Mouse (Mus musculus): ENCODE measurements at regions not wholly inside any gene's neighbourhood (a gene's known extent, or its start where the extent isn't known, plus 50 kb on each side); places are given as distances from the start of the nearest gene placed in this dataset.
"Not testable (repeated sequence)": the region's sequence is repeated elsewhere in the genome, so short reads cannot be mapped to it uniquely, and the experiment has no call there.

- ATAC-seq (ENCODE audit: insufficient number of reproducible peaks, insufficient read depth, low FRiP score, low read depth); H3K4me2 ChIP-seq (ENCODE audit: low read length); H3K27ac ChIP-seq (replicated peaks in 1 of 2; ENCODE audit: control insufficient read depth in 1 of 2, insufficient read depth in 1 of 2, low read depth in 2 of 2, low read length in 2 of 2); H3K4me3 ChIP-seq (ENCODE audit: control insufficient read depth in 1 of 2, insufficient read depth in 1 of 2, low read depth in 1 of 2, low read length in 2 of 2); H3K27me3 ChIP-seq (ENCODE audit: control insufficient read depth, insufficient read depth, low read length); H3K4me1 ChIP-seq (ENCODE audit: control insufficient read depth in 2 of 2, insufficient read depth in 2 of 2, low read length in 2 of 2); H3K36me3 ChIP-seq (ENCODE audit: control insufficient read depth, insufficient read depth, low read length); H3K9ac ChIP-seq (ENCODE audit: low read length); H3K9me3 ChIP-seq (ENCODE audit: control insufficient read depth, low read length): not testable (repeated sequence)
- WGBS = no CpG with 5 or more reads among the region's 4 CpGs
These were observed 77.8 kb downstream of the BC107364 start for GRCm38 (mm10) chr3:96374343-96374624.

GRCm38 (mm10) chr3:96373600-96374342 lies 78.3 kb downstream of the BC107364 start:
- not testable (repeated sequence) for H3K9ac ChIP-seq (ENCODE audit: low read length); H3K4me2 ChIP-seq (ENCODE audit: low read length); H3K4me3 ChIP-seq (ENCODE audit: control insufficient read depth in 1 of 2, insufficient read depth in 1 of 2, low read depth in 1 of 2, low read length in 2 of 2); H3K27ac ChIP-seq (replicated peaks in 1 of 2; ENCODE audit: control insufficient read depth in 1 of 2, insufficient read depth in 1 of 2, low read depth in 2 of 2, low read length in 2 of 2); ATAC-seq (ENCODE audit: insufficient number of reproducible peaks, insufficient read depth, low FRiP score, low read depth); H3K27me3 ChIP-seq (ENCODE audit: control insufficient read depth, insufficient read depth, low read length); H3K36me3 ChIP-seq (ENCODE audit: control insufficient read depth, insufficient read depth, low read length); H3K4me1 ChIP-seq (ENCODE audit: control insufficient read depth in 2 of 2, insufficient read depth in 2 of 2, low read length in 2 of 2); H3K9me3 ChIP-seq (ENCODE audit: control insufficient read depth, low read length)
- 0% methylated on average over 1 of the region's 43 CpGs for WGBS

- WGBS = 37% methylated on average over 10 of the region's 10 CpGs
- H3K36me3 ChIP-seq (ENCODE audit: control insufficient read depth, insufficient read depth, low read length); H3K9ac ChIP-seq (ENCODE audit: low read length); H3K4me2 ChIP-seq (ENCODE audit: low read length); H3K27ac ChIP-seq (replicated peaks in 1 of 2; ENCODE audit: control insufficient read depth in 1 of 2, insufficient read depth in 1 of 2, low read depth in 2 of 2, low read length in 2 of 2); H3K9me3 ChIP-seq (ENCODE audit: control insufficient read depth, low read length); H3K4me1 ChIP-seq (ENCODE audit: control insufficient read depth in 2 of 2, insufficient read depth in 2 of 2, low read length in 2 of 2); H3K4me3 ChIP-seq (ENCODE audit: control insufficient read depth in 1 of 2, insufficient read depth in 1 of 2, low read depth in 1 of 2, low read length in 2 of 2); ATAC-seq (ENCODE audit: insufficient number of reproducible peaks, insufficient read depth, low FRiP score, low read depth): not testable (repeated sequence)
- peaks cover 18% of the 10 kb centered on the region for H3K27me3 ChIP-seq (ENCODE audit: control insufficient read depth, insufficient read depth, low read length)
These were observed 68.8 kb upstream of the Fcgr1 start for GRCm38 (mm10) chr3:96362581-96362980.

- no peaks in the 10 kb centered on the region for H3K9me3 ChIP-seq (ENCODE audit: control insufficient read depth, low read length)
- H3K4me3 ChIP-seq (ENCODE audit: control insufficient read depth in 1 of 2, insufficient read depth in 1 of 2, low read depth in 1 of 2, low read length in 2 of 2) = no peak overlapping the region
- H3K9ac ChIP-seq (ENCODE audit: low read length) = no peak overlapping the region
- H3K4me1 ChIP-seq (ENCODE audit: control insufficient read depth in 2 of 2, insufficient read depth in 2 of 2, low read length in 2 of 2) = no peaks in the 10 kb centered on the region
- peaks cover 18% of the 10 kb centered on the region for H3K27me3 ChIP-seq (ENCODE audit: control insufficient read depth, insufficient read depth, low read length)
- WGBS = 71% methylated on average over 3 of the region's 3 CpGs
- no peak for ATAC-seq (ENCODE audit: insufficient number of reproducible peaks, insufficient read depth, low FRiP score, low read depth)
- no peak overlapping the region for H3K4me2 ChIP-seq (ENCODE audit: low read length)
- no peaks in the 10 kb centered on the region for H3K36me3 ChIP-seq (ENCODE audit: control insufficient read depth, insufficient read depth, low read length)
- no peak overlapping the region for H3K27ac ChIP-seq (replicated peaks in 1 of 2; ENCODE audit: control insufficient read depth in 1 of 2, insufficient read depth in 1 of 2, low read depth in 2 of 2, low read length in 2 of 2)
These were observed 67.0 kb upstream of the Fcgr1 start for GRCm38 (mm10) chr3:96360816-96361215.

GRCm38 (mm10) chr3:96360214-96360536 lies 66.4 kb upstream of the Fcgr1 start:
- H3K27me3 ChIP-seq (ENCODE audit: control insufficient read depth, insufficient read depth, low read length) = peaks cover 18% of the 10 kb centered on the region
- H3K4me2 ChIP-seq (ENCODE audit: low read length); H3K9me3 ChIP-seq (ENCODE audit: control insufficient read depth, low read length); H3K27ac ChIP-seq (replicated peaks in 1 of 2; ENCODE audit: control insufficient read depth in 1 of 2, insufficient read depth in 1 of 2, low read depth in 2 of 2, low read length in 2 of 2); H3K4me3 ChIP-seq (ENCODE audit: control insufficient read depth in 1 of 2, insufficient read depth in 1 of 2, low read depth in 1 of 2, low read length in 2 of 2); H3K4me1 ChIP-seq (ENCODE audit: control insufficient read depth in 2 of 2, insufficient read depth in 2 of 2, low read length in 2 of 2); H3K9ac ChIP-seq (ENCODE audit: low read length); H3K36me3 ChIP-seq (ENCODE audit: control insufficient read depth, insufficient read depth, low read length): not testable (repeated sequence)
- WGBS = 20% methylated on average over 1 of the region's 21 CpGs
- ATAC-seq (ENCODE audit: insufficient number of reproducible peaks, insufficient read depth, low FRiP score, low read depth) = peak; percentile 66; the same call in 1 of the 2 replicates

GRCm38 (mm10) chr3:96359507-96360213 lies 65.9 kb upstream of the Fcgr1 start:
- H3K4me1 ChIP-seq (ENCODE audit: control insufficient read depth in 2 of 2, insufficient read depth in 2 of 2, low read length in 2 of 2); H3K9ac ChIP-seq (ENCODE audit: low read length); H3K4me3 ChIP-seq (ENCODE audit: control insufficient read depth in 1 of 2, insufficient read depth in 1 of 2, low read depth in 1 of 2, low read length in 2 of 2); H3K36me3 ChIP-seq (ENCODE audit: control insufficient read depth, insufficient read depth, low read length); H3K27ac ChIP-seq (replicated peaks in 1 of 2; ENCODE audit: control insufficient read depth in 1 of 2, insufficient read depth in 1 of 2, low read depth in 2 of 2, low read length in 2 of 2); H3K4me2 ChIP-seq (ENCODE audit: low read length); H3K9me3 ChIP-seq (ENCODE audit: control insufficient read depth, low read length): not testable (repeated sequence)
- ATAC-seq (ENCODE audit: insufficient number of reproducible peaks, insufficient read depth, low FRiP score, low read depth) = peak; percentile 13; the same call in 1 of the 2 replicates
- WGBS = no CpG with 5 or more reads among the region's 26 CpGs
- H3K27me3 ChIP-seq (ENCODE audit: control insufficient read depth, insufficient read depth, low read length) = peaks cover 18% of the 10 kb centered on the region

GRCm38 (mm10) chr3:96351623-96352022 lies 57.9 kb upstream of the Fcgr1 start:
- H3K9ac ChIP-seq (ENCODE audit: low read length); H3K36me3 ChIP-seq (ENCODE audit: control insufficient read depth, insufficient read depth, low read length); H3K27me3 ChIP-seq (ENCODE audit: control insufficient read depth, insufficient read depth, low read length); H3K9me3 ChIP-seq (ENCODE audit: control insufficient read depth, low read length); H3K4me3 ChIP-seq (ENCODE audit: control insufficient read depth in 1 of 2, insufficient read depth in 1 of 2, low read depth in 1 of 2, low read length in 2 of 2); ATAC-seq (ENCODE audit: insufficient number of reproducible peaks, insufficient read depth, low FRiP score, low read depth); H3K27ac ChIP-seq (replicated peaks in 1 of 2; ENCODE audit: control insufficient read depth in 1 of 2, insufficient read depth in 1 of 2, low read depth in 2 of 2, low read length in 2 of 2); H3K4me1 ChIP-seq (ENCODE audit: control insufficient read depth in 2 of 2, insufficient read depth in 2 of 2, low read length in 2 of 2); H3K4me2 ChIP-seq (ENCODE audit: low read length): not testable (repeated sequence)
- no CpG with 5 or more reads among the region's 6 CpGs for WGBS

- no CpG with 5 or more reads among the region's 13 CpGs for WGBS
- H3K9me3 ChIP-seq (ENCODE audit: control insufficient read depth, low read length); H3K9ac ChIP-seq (ENCODE audit: low read length); H3K27me3 ChIP-seq (ENCODE audit: control insufficient read depth, insufficient read depth, low read length); H3K27ac ChIP-seq (replicated peaks in 1 of 2; ENCODE audit: control insufficient read depth in 1 of 2, insufficient read depth in 1 of 2, low read depth in 2 of 2, low read length in 2 of 2); ATAC-seq (ENCODE audit: insufficient number of reproducible peaks, insufficient read depth, low FRiP score, low read depth); H3K4me2 ChIP-seq (ENCODE audit: low read length); H3K4me1 ChIP-seq (ENCODE audit: control insufficient read depth in 2 of 2, insufficient read depth in 2 of 2, low read length in 2 of 2); H3K4me3 ChIP-seq (ENCODE audit: control insufficient read depth in 1 of 2, insufficient read depth in 1 of 2, low read depth in 1 of 2, low read length in 2 of 2); H3K36me3 ChIP-seq (ENCODE audit: control insufficient read depth, insufficient read depth, low read length): not testable (repeated sequence)
These were observed 57.2 kb upstream of the Fcgr1 start for GRCm38 (mm10) chr3:96350985-96351384.
